Comparison of ENCODE assay signal across 12 mouse cellular contexts in genomic region chr14:52009841-52010240, GRCm38 (mm10). TPM values are rescaled to one million over a fixed set of nuclear protein-coding genes. Genes with fewer than 3 reads are reported as not detected.
A peak's percentile ranks its signal among the peaks of the same experiment; 100 is the strongest.
DNase-seq lines count a peak whose midpoint lies in the region; ATAC-seq lines count a peak whose summit lies in the region.
"Had no signal": no experiment of that assay in that cellular context is flagged by ENCODE, and none has a peak within 500 bp of the region (broad histone marks: within the 10 kb centered on the region; RNA-seq: fewer than 3 reads in every experiment).

No protein-coding gene starts in this region.

- 37% methylated on average over 6 of the region's 6 CpGs for WGBS in hindbrain, embryonic 16.5 days
- WGBS in neural tube, embryonic 15.5 days = 44% methylated on average over 6 of the region's 6 CpGs

- peak overlapping the region; percentile 91 for H3K27ac ChIP-seq in hindbrain, embryonic 16.5 days (ENCODE audit: low read depth, low read length)
- H3K27ac ChIP-seq in neural tube, embryonic 15.5 days (replicated peaks) = peak overlapping the region; percentile 94

- H3K27me3 ChIP-seq in hindbrain, embryonic 16.5 days (replicated peaks; ENCODE audit: control insufficient read depth, insufficient read depth, low read length) = no peaks in the 10 kb centered on the region
- H3K27me3 ChIP-seq in neural tube, embryonic 15.5 days (replicated peaks) = no peaks in the 10 kb centered on the region

- H3K9me3 ChIP-seq in hindbrain, embryonic 16.5 days (ENCODE audit: control insufficient read depth, low read length) = no peaks in the 10 kb centered on the region
- no peaks in the 10 kb centered on the region for H3K9me3 ChIP-seq in neural tube, embryonic 15.5 days (replicated peaks)

- peak overlapping the region; percentile 51 for H3K9ac ChIP-seq in hindbrain, embryonic 16.5 days (ENCODE audit: low read depth, low read length)
- H3K9ac ChIP-seq in neural tube, embryonic 15.5 days (replicated peaks) = peak overlapping the region; percentile 12

- H3K4me1 ChIP-seq in hindbrain, embryonic 16.5 days (ENCODE audit: control insufficient read depth, insufficient read depth, low read depth, low read length) = peaks cover 59% of the 10 kb centered on the region
- H3K4me1 ChIP-seq in neural tube, embryonic 15.5 days = peaks cover 73% of the 10 kb centered on the region

- no peak for ATAC-seq in hindbrain, embryonic 16.5 days
- no peak for ATAC-seq in neural tube, embryonic 15.5 days (ENCODE audit: low FRiP score)
- ATAC-seq: inflammation-experienced regulatory T-cells, adult 6 months had no signal

- H3K4me2 ChIP-seq in hindbrain, embryonic 16.5 days (ENCODE audit: low read length) = peak overlapping the region; percentile 57
- H3K4me2 ChIP-seq in neural tube, embryonic 15.5 days = peak overlapping the region; percentile 54

- peak overlapping the region; percentile 35 for H3K4me3 ChIP-seq in hindbrain, embryonic 16.5 days (ENCODE audit: low read length)
- H3K4me3 ChIP-seq in neural tube, embryonic 15.5 days (replicated peaks) = peak overlapping the region; percentile 25

- DNase-seq in cerebellum, postnatal 10 days = peak; percentile 22 to 51
- no peak for DNase-seq in cerebellum, postnatal 36 days
- DNase-seq in retina, embryonic 14.5 days (ENCODE audit: low spot score) = peak; percentile 41
- no peak for DNase-seq in retina, postnatal 1 day
- no peak for DNase-seq in layer of hippocampus, adult 9-11 months
- no peak for DNase-seq in layer of hippocampus, adult 8-10 months (ENCODE audit: low spot score in 2 of 2)

- H3K36me3 ChIP-seq in hindbrain, embryonic 16.5 days (ENCODE audit: control insufficient read depth, insufficient read depth, low read length) = peaks cover 27% of the 10 kb centered on the region
- H3K36me3 ChIP-seq in neural tube, embryonic 15.5 days = peaks cover 38% of the 10 kb centered on the region

RNA-seq across cellular contexts. Expression of gene Tmem253, which starts 5.6 kb away (rescaled TPM):
- 0.39 and 0.51 TPM in 2 replicates for polyA plus RNA-seq in hindbrain, embryonic 16.5 days (2015; fragmentation: Nextera tagmentation; extraction: Ambion mirVana)
- polyA plus RNA-seq in neural tube, embryonic 15.5 days (2015; fragmentation: Nextera tagmentation; extraction: Ambion mirVana) = 0.88 and 1.4 TPM in 2 replicates
- total RNA-seq in layer of hippocampus, adult 8-10 months (2022) = 1 to 10 TPM in 2 of 4 experiments, under 1 TPM in 2; 0.74 to 1.7 (median 0.91) TPM
- total RNA-seq: megakaryocyte, adult 5-6 weeks had no signal

RNA-seq across cellular contexts. Expression of gene Zfp219, which starts 10.7 kb away (rescaled TPM):
- polyA plus RNA-seq in hindbrain, embryonic 16.5 days (2015; fragmentation: Nextera tagmentation; extraction: Ambion mirVana) = 23.7 and 28.0 TPM in 2 replicates
- 25.3 and 28.6 TPM in 2 replicates for polyA plus RNA-seq in neural tube, embryonic 15.5 days (2015; fragmentation: Nextera tagmentation; extraction: Ambion mirVana)
- total RNA-seq in layer of hippocampus, adult 8-10 months (2022) = 10 to 100 TPM; 45.7 to 46.6 (median 45.8) TPM

RNA-seq across cellular contexts. Expression of gene Arhgef40, which starts 25.3 kb away (rescaled TPM):
- polyA plus RNA-seq in hindbrain, embryonic 16.5 days (2015; fragmentation: Nextera tagmentation; extraction: Ambion mirVana) = 63.4 and 74.4 TPM in 2 replicates
- polyA plus RNA-seq in neural tube, embryonic 15.5 days (2015; fragmentation: Nextera tagmentation; extraction: Ambion mirVana) = 71.3 and 82.7 TPM in 2 replicates
- total RNA-seq in layer of hippocampus, adult 8-10 months (2022) = 10 to 100 TPM; 30.3 to 40.9 (median 34.5) TPM

RNA-seq across cellular contexts. Expression of gene Olfr221, which starts 32.4 kb away (rescaled TPM):
- polyA plus RNA-seq in hindbrain, embryonic 16.5 days (2015; fragmentation: Nextera tagmentation; extraction: Ambion mirVana) = not detected in 2 replicates
- not detected in 2 replicates for polyA plus RNA-seq in neural tube, embryonic 15.5 days (2015; fragmentation: Nextera tagmentation; extraction: Ambion mirVana)
- not detected for total RNA-seq in layer of hippocampus, adult 8-10 months (2022)
- total RNA-seq: megakaryocyte, adult 5-6 weeks had no signal
- polyA plus RNA-seq: C2C12; inflammation-experienced regulatory T-cells, adult 6 months; limb, embryonic 14.5 days had no signal

Comparison
In these comparisons a context has a peak if more than half of its experiments do, and no peak if none do; other contexts are left out.
1. DNase-seq: peak in cerebellum, postnatal 10 days (2 of 2) and retina, embryonic 14.5 days (single experiment); none in cerebellum, postnatal 36 days (0 of 2), retina, postnatal 1 day (single experiment), layer of hippocampus, adult 9-11 months (single experiment) and layer of hippocampus, adult 8-10 months (0 of 2).